Mouse (Mus musculus): ENCODE results near the gene Zfp281. TPM values are rescaled to one million over a fixed set of nuclear protein-coding genes. Genes with fewer than 3 reads are reported as not detected.

The Zfp281 gene
- polyA plus RNA-seq (2012; fragmentation: generic; extraction: Trizol), result 4.4 TPM
- long read RNA-seq, experiment 1, full-length matches to known transcripts, result 8 of 10 reads
- long read RNA-seq, experiment 1, partial matches to known transcripts, result 0 of 10 reads
- long read RNA-seq, experiment 1, other reads (novel, unspliced or antisense), result 2 of 10 reads
- long read RNA-seq, experiment 2, full-length matches to known transcripts, result 109 of 113 reads
- long read RNA-seq, experiment 2, partial matches to known transcripts, result 0 of 113 reads
- long read RNA-seq, experiment 2, other reads (novel, unspliced or antisense), result 4 of 113 reads

DNA sequence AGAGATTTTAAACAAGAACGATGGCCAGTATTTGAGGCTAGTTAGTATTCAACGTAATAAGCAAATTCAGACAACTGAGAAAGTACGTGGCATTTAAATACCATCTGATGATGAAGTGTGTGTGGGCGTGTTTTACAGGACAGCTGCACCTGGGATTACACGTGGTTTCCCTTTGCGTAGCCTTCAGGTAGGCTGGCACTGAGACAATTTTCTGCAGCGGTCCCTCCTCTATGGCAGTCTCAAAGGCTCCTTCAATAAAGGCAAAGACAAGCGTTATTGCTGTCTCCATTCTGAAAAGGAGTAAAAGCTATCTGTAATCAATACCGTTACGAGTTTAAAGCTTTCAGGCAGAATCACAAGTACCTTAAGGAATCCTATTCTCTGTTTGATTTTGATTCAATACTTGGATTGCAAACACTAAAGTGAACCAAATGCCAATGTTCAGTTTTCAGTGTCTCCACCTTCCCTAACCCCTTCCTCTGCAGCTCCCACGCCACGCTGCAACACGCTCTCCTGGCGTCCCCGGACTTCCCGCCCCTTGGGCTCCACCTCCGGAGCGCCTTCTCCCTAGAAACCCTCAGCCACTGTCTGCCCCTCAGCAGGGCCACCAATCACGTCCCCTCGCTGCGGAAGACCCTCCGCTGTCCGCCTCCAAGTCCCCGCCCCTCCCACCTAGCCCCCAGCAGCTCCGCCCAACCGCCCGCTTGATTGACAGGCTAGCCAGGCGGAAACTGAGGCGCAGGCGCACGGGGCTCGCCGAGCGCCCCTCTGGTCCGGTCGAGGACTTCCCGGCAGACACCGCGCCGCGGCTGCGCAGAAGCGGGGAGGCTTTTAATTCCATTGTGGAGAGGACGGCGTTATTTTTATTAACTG, at the start of gene Zfp281:
Gene Zfp281, plus strand, starts transcription at position 756 of the 873 bp plus-strand sequence.
- peaks cover 44% of the 10 kb centered on the region for H3K79me2 ChIP-seq (ENCODE audit: control insufficient read depth, insufficient read depth)
- peak within 1 kb of the TSS; percentile 66 for H3K4me3 ChIP-seq (ENCODE audit: insufficient read depth, poor library complexity, severe bottlenecking)
- peaks cover 36% of the 10 kb centered on the region for H3K36me3 ChIP-seq (ENCODE audit: control insufficient read depth, insufficient read depth)
- no peaks in the 10 kb centered on the region for H3K27me3 ChIP-seq (ENCODE audit: control insufficient read depth, insufficient read depth, insufficient read length)
- H3K79me3 ChIP-seq (ENCODE audit: low read depth), result peaks cover 40% of the 10 kb centered on the region
- H3ac ChIP-seq (ENCODE audit: control insufficient read depth, insufficient read length, low read depth), result peak within 1 kb of the TSS; percentile 95
- TF ChIP-seq CEBPB (IDR thresholded peaks at IDR 0.05; ENCODE audit: low read depth) (no peak), MAX (IDR thresholded peaks at IDR 0.05) (peak; percentile 77)

DNA sequence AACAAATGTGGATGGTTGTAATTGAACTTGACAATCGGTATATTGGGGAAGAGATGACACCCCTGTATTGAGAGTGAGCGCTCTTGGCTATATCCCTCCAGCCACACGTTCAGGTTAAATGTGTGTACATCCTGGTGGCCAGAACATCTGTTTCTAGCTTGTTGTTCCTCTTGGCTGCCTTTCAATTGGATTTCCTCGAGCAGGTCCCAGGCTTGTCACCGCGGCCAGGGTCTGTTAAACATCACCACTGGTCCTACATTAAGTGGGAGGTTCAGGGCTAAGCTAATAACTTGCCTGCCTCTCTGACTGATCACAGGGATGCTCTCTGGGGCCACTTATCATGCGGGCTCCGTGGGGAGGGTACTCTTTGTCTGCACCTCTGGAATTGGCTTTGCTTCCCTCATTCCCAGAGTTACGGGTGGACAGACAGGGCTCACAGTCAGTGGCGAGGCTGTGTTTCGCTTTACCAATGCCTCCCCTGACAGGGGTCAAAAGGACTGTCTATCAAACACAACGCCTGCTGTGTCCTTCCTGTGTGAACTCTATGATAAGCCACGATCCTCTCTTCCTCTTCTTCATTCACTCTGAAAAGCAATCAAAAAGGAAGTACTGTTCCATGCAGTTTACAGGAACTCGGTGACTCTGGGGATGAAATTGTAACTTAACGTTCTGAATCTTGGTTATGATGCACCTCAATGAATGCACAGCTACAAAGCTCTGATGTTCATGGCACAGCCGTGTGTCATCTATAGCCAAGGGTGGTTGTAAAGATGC, 46.6 kb upstream of the Zfp281 start:
- Histone ChIP-seq H3K79me3 (ENCODE audit: low read depth) (no peaks in the 10 kb centered on the region), H3K36me3 (ENCODE audit: control insufficient read depth, insufficient read depth) (no peaks in the 10 kb centered on the region), H3K4me3 (ENCODE audit: insufficient read depth, poor library complexity, severe bottlenecking) (no peak overlapping the region), H3K27me3 (ENCODE audit: control insufficient read depth, insufficient read depth, insufficient read length) (no peaks in the 10 kb centered on the region), H3K79me2 (ENCODE audit: control insufficient read depth, insufficient read depth) (no peaks in the 10 kb centered on the region), H3ac (ENCODE audit: control insufficient read depth, insufficient read length, low read depth) (no peak overlapping the region)
- no peak for TF ChIP-seq CTCF (IDR thresholded peaks at IDR 0.05; ENCODE audit: control insufficient read depth, insufficient read depth, insufficient read length)
- TF ChIP-seq CEBPB (IDR thresholded peaks at IDR 0.05; ENCODE audit: low read depth), result no peak
- TF ChIP-seq MAX (IDR thresholded peaks at IDR 0.05), result no peak
- TF ChIP-seq USF1 (IDR thresholded peaks at IDR 0.05; ENCODE audit: low read depth), result no peak
- TF ChIP-seq FOSL1 (IDR thresholded peaks at IDR 0.05; ENCODE audit: insufficient read depth, low read length, poor library complexity, severe bottlenecking), result no peak
- TF ChIP-seq MYOG (IDR thresholded peaks at IDR 0.05; ENCODE audit: control insufficient read depth, extremely low read depth, insufficient read length), result no peak
- TF ChIP-seq MYOD1 (IDR thresholded peaks at IDR 0.05; ENCODE audit: control insufficient read depth, insufficient read length, low read depth), result no peak

- H3ac ChIP-seq (ENCODE audit: control insufficient read depth, insufficient read length, low read depth), result no peak overlapping the region
- no peak for TF ChIP-seq CEBPB (IDR thresholded peaks at IDR 0.05; ENCODE audit: low read depth)
- TF ChIP-seq MYOG (IDR thresholded peaks at IDR 0.05; ENCODE audit: control insufficient read depth, extremely low read depth, insufficient read length), result no peak
- TF ChIP-seq FOSL1 (IDR thresholded peaks at IDR 0.05; ENCODE audit: insufficient read depth, low read length, poor library complexity, severe bottlenecking), result no peak
- TF ChIP-seq MAX (IDR thresholded peaks at IDR 0.05), result no peak
- no peak for TF ChIP-seq MYOD1 (IDR thresholded peaks at IDR 0.05; ENCODE audit: control insufficient read depth, insufficient read length, low read depth)
- no peak for TF ChIP-seq USF1 (IDR thresholded peaks at IDR 0.05; ENCODE audit: low read depth)
- TF ChIP-seq CTCF (IDR thresholded peaks at IDR 0.05; ENCODE audit: control insufficient read depth, insufficient read depth, insufficient read length), result no peak
Measured at GRCm38 (mm10) chr1:136579360-136579759, 45.3 kb upstream of the Zfp281 start.

DNA sequence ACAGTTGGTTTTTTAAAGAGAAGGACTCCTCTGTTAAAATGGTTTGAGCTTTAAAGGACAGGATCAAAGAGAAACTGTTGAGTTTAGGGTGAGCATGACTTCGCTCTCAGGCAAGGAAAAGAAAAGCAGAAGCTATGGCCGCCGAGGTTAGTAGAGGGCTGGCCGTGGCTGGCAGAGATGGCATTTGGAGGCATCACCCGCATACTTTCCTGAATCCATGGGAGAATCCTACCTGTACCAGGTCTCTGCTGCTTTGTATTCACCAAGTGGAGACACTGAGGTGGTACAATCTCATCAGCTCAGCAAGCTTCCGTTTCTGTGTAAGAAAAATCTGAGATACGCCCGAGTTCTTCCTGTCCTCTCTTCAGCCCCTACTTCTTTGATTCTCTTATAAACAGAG, 44.4 kb upstream of the Zfp281 start:
- Histone ChIP-seq H3K36me3 (ENCODE audit: control insufficient read depth, insufficient read depth) (no peaks in the 10 kb centered on the region), H3K4me3 (ENCODE audit: insufficient read depth, poor library complexity, severe bottlenecking) (no peak overlapping the region), H3K27me3 (ENCODE audit: control insufficient read depth, insufficient read depth, insufficient read length) (no peaks in the 10 kb centered on the region), H3ac (ENCODE audit: control insufficient read depth, insufficient read length, low read depth) (no peak overlapping the region), H3K79me2 (ENCODE audit: control insufficient read depth, insufficient read depth) (no peaks in the 10 kb centered on the region), H3K79me3 (ENCODE audit: low read depth) (no peaks in the 10 kb centered on the region)
- TF ChIP-seq CEBPB (IDR thresholded peaks at IDR 0.05; ENCODE audit: low read depth) (no peak), MAX (IDR thresholded peaks at IDR 0.05) (no peak), MYOD1 (IDR thresholded peaks at IDR 0.05; ENCODE audit: control insufficient read depth, insufficient read length, low read depth) (no peak), MYOG (IDR thresholded peaks at IDR 0.05; ENCODE audit: control insufficient read depth, extremely low read depth, insufficient read length) (no peak), USF1 (IDR thresholded peaks at IDR 0.05; ENCODE audit: low read depth) (no peak), CTCF (IDR thresholded peaks at IDR 0.05; ENCODE audit: control insufficient read depth, insufficient read depth, insufficient read length) (no peak), FOSL1 (IDR thresholded peaks at IDR 0.05; ENCODE audit: insufficient read depth, low read length, poor library complexity, severe bottlenecking) (no peak)

More at GRCm38 (mm10) chr1:136579360-136579759, 45.3 kb upstream of the Zfp281 start:
- Histone ChIP-seq H3K79me3 (ENCODE audit: low read depth) (no peaks in the 10 kb centered on the region), H3K27me3 (ENCODE audit: control insufficient read depth, insufficient read depth, insufficient read length) (no peaks in the 10 kb centered on the region), H3K4me3 (ENCODE audit: insufficient read depth, poor library complexity, severe bottlenecking) (no peak overlapping the region), H3K36me3 (ENCODE audit: control insufficient read depth, insufficient read depth) (no peaks in the 10 kb centered on the region), H3K79me2 (ENCODE audit: control insufficient read depth, insufficient read depth) (no peaks in the 10 kb centered on the region)

GRCm38 (mm10) chr1:136581841-136582240, 42.9 kb upstream of the Zfp281 start:
- H3K79me3 ChIP-seq (ENCODE audit: low read depth), result no peaks in the 10 kb centered on the region
- H3K79me2 ChIP-seq (ENCODE audit: control insufficient read depth, insufficient read depth), result no peaks in the 10 kb centered on the region
- no peak overlapping the region for H3K4me3 ChIP-seq (ENCODE audit: insufficient read depth, poor library complexity, severe bottlenecking)
- H3K27me3 ChIP-seq (ENCODE audit: control insufficient read depth, insufficient read depth, insufficient read length), result no peaks in the 10 kb centered on the region
- no peak for TF ChIP-seq FOSL1 (IDR thresholded peaks at IDR 0.05; ENCODE audit: insufficient read depth, low read length, poor library complexity, severe bottlenecking)
- no peak for TF ChIP-seq CTCF (IDR thresholded peaks at IDR 0.05; ENCODE audit: control insufficient read depth, insufficient read depth, insufficient read length)
- no peak for TF ChIP-seq CEBPB (IDR thresholded peaks at IDR 0.05; ENCODE audit: low read depth)
- no peak for TF ChIP-seq MYOD1 (IDR thresholded peaks at IDR 0.05; ENCODE audit: control insufficient read depth, insufficient read length, low read depth)
- no peak for TF ChIP-seq USF1 (IDR thresholded peaks at IDR 0.05; ENCODE audit: low read depth)
- no peak for TF ChIP-seq MAX (IDR thresholded peaks at IDR 0.05)
- TF ChIP-seq MYOG (IDR thresholded peaks at IDR 0.05; ENCODE audit: control insufficient read depth, extremely low read depth, insufficient read length), result no peak
- H3K36me3 ChIP-seq (ENCODE audit: control insufficient read depth, insufficient read depth), result no peaks in the 10 kb centered on the region
- no peak overlapping the region for H3ac ChIP-seq (ENCODE audit: control insufficient read depth, insufficient read length, low read depth)

Measured in C2C12 (cell line).